Mouse (Mus musculus) stomach, embryonic 14.5 days (tissue): ENCODE measurements around the gene Syt2. TPM values are rescaled to one million over a fixed set of nuclear protein-coding genes. Genes with fewer than 3 reads are reported as not detected.
A peak's percentile ranks its signal among the peaks of the same experiment; 100 is the strongest.

ENCODE experiments used
- ATAC-seq: fragments of 200-750 bp; cut with Nextera tagmentation; 2 replicates; pipeline ENCODE4 v1.8.0; 2017; ENCODE audit warnings: low read depth, moderate TSS enrichment; ENCODE audit not compliant: insufficient number of reproducible peaks, insufficient read depth, low FRiP score
- H3K27ac ChIP-seq: fragments of 300-500 bp; sonication (generic); 2 replicates; pipeline ENCODE4 v1.5.1; 2014; ENCODE audit warnings: mild to moderate bottlenecking, low read length, moderate library complexity, mixed read lengths
- H3K27me3 ChIP-seq: fragments of 300-500 bp; sonication (generic); 2 replicates; pipeline ENCODE4 v1.6.1; 2014; ENCODE audit warnings: low read length, control low read depth, mixed read lengths; ENCODE audit not compliant: control insufficient read depth, insufficient read depth
- H3K36me3 ChIP-seq: fragments of 300-500 bp; sonication (generic); 2 replicates; pipeline ENCODE4 v1.6.1; 2014; ENCODE audit warnings: mild to moderate bottlenecking, control low read depth, low read length, moderate library complexity, mixed read lengths; ENCODE audit not compliant: control insufficient read depth, insufficient read depth
- H3K4me1 ChIP-seq: fragments of 300-500 bp; sonication (generic); 2 replicates; pipeline ENCODE4 v1.6.1; 2014; ENCODE audit warnings: low read length, control low read depth, mixed read lengths; ENCODE audit not compliant: control insufficient read depth, insufficient read depth
- H3K4me2 ChIP-seq: fragments of 300-500 bp; sonication (generic); replicated peaks from 2 replicates; pipeline ENCODE4 v1.6.1; 2014; ENCODE audit warnings: low read depth, low read length, control low read depth
- H3K4me3 ChIP-seq: fragments of 300-500 bp; sonication (generic); 2 replicates; pipeline ENCODE4 v1.5.1; 2014; ENCODE audit warnings: low read depth, low read length, control low read depth
- H3K9ac ChIP-seq: fragments of 300-500 bp; sonication (generic); replicated peaks from 2 replicates; pipeline ENCODE4 v1.6.1; 2014; ENCODE audit warnings: low read depth, mild to moderate bottlenecking, control low read depth, low read length, moderate library complexity, mixed read lengths
- H3K9me3 ChIP-seq: fragments of 300-500 bp; sonication (generic); 2 replicates; pipeline ENCODE4 v1.6.1; 2016; ENCODE audit warnings: low read depth, low read length, control low read depth; ENCODE audit not compliant: control insufficient read depth
- WGBS: fragments of 180-500 bp; shearing (Covaris S2); extraction: QIAGEN DNeasy Blood & Tissue Kit; methylation state at CpG from one replicate; pipeline ENCODE4 v1.1.7; 2014; 5-methylcytosine and 5-hydroxymethylcytosine counted together
- polyA plus RNA-seq: library from polyadenylated mRNA; unstranded; fragments of >200 nt; fragmentation: Nextera tagmentation; extraction: Ambion mirVana; gene quantifications from 2 replicates; pipeline ENCODE4 v1.2.1, GENCODE M21; 2014

Gene Syt2
- polyA plus RNA-seq, 1 experiment from 2014 or later: 3.4 TPM

- ATAC-seq: peak; percentile 78
- WGBS: 67% methylated on average over 7 of the region's 7 CpGs
- no peaks in the 10 kb centered on the region for H3K9me3 ChIP-seq
- H3K4me1 ChIP-seq: no peaks in the 10 kb centered on the region
- no peak overlapping the region for H3K9ac ChIP-seq
- H3K36me3 ChIP-seq: no peaks in the 10 kb centered on the region; the same call in 1 of the 2 replicates
- H3K4me3 ChIP-seq: no peak overlapping the region
- H3K27me3 ChIP-seq: no peaks in the 10 kb centered on the region
- no peak overlapping the region for H3K4me2 ChIP-seq
- 0 out of 2 replicates have a peak overlapping the region, but pooled peaks have one; percentile 1 for H3K27ac ChIP-seq
Measured at GRCm38 (mm10) chr1:134741946-134742661, 95.6 kb downstream of the Syt2 start.

GRCm38 (mm10) chr1:134745648-134746047, 99.2 kb downstream of the Syt2 start:
- Histone ChIP-seq H3K27me3 (no peaks in the 10 kb centered on the region), H3K4me3 (no peak overlapping the region), H3K4me2 (no peak overlapping the region), H3K9ac (no peak overlapping the region), H3K36me3 (no peaks in the 10 kb centered on the region; the same call in 1 of the 2 replicates), H3K9me3 (no peaks in the 10 kb centered on the region), H3K27ac (no peak overlapping the region), H3K4me1 (peaks cover 10% of the 10 kb centered on the region)
- whole genome bisulfite sequencing: 41% methylated on average over 6 of the region's 6 CpGs
- ATAC-seq: no peak

- 26% methylated on average over 23 of the region's 23 CpGs for WGBS
- H3K9ac ChIP-seq: no peak overlapping the region
- no peaks in the 10 kb centered on the region; the same call in 1 of the 2 replicates for H3K36me3 ChIP-seq
- no peak overlapping the region for H3K27ac ChIP-seq
- no peaks in the 10 kb centered on the region for H3K9me3 ChIP-seq
- H3K4me2 ChIP-seq: 0 out of 2 replicates have a peak overlapping the region, but pooled peaks have one; percentile 20
- H3K4me1 ChIP-seq: peaks cover 20% of the 10 kb centered on the region
- no peaks in the 10 kb centered on the region for H3K27me3 ChIP-seq
- no peak overlapping the region for H3K4me3 ChIP-seq
- ATAC-seq: no peak
Measured at GRCm38 (mm10) chr1:134747236-134748174, 101.0 kb downstream of the Syt2 start.

GRCm38 (mm10) chr1:134749889-134750288, 103.4 kb downstream of the Syt2 start:
- Histone ChIP-seq H3K9me3 (no peaks in the 10 kb centered on the region), H3K9ac (no peak overlapping the region), H3K27ac (peak overlapping the region; percentile 52; the same call in 1 of the 2 replicates), H3K36me3 (peaks cover 7% of the 10 kb centered on the region; the same call in 1 of the 2 replicates), H3K4me2 (no peak overlapping the region), H3K4me3 (no peak overlapping the region), H3K4me1 (peaks cover 43% of the 10 kb centered on the region), H3K27me3 (no peaks in the 10 kb centered on the region)
- peak; percentile 34; the same call in 1 of the 2 replicates for ATAC-seq
- WGBS: 45% methylated on average over 7 of the region's 7 CpGs

GRCm38 (mm10) chr1:134752447-134752846, 106.0 kb downstream of the Syt2 start:
- no peak overlapping the region for H3K4me2 ChIP-seq
- peaks cover 52% of the 10 kb centered on the region for H3K4me1 ChIP-seq
- H3K9me3 ChIP-seq: no peaks in the 10 kb centered on the region
- peak overlapping the region; percentile 35; the same call in 1 of the 2 replicates for H3K27ac ChIP-seq
- no peaks in the 10 kb centered on the region for H3K27me3 ChIP-seq
- ATAC-seq: no peak
- no peak overlapping the region for H3K4me3 ChIP-seq
- H3K36me3 ChIP-seq: peaks cover 7% of the 10 kb centered on the region; the same call in 1 of the 2 replicates
- no peak overlapping the region for H3K9ac ChIP-seq
- 76% methylated on average over 5 of the region's 5 CpGs for WGBS

- Histone ChIP-seq H3K4me2 (no peak overlapping the region), H3K27me3 (no peaks in the 10 kb centered on the region), H3K27ac (peak overlapping the region; percentile 71), H3K4me1 (peaks cover 52% of the 10 kb centered on the region), H3K9ac (no peak overlapping the region), H3K4me3 (no peak overlapping the region), H3K36me3 (peaks cover 7% of the 10 kb centered on the region; the same call in 1 of the 2 replicates), H3K9me3 (no peaks in the 10 kb centered on the region)
- no peak; the same call in 1 of the 2 replicates for ATAC-seq
- 50% methylated on average over 13 of the region's 13 CpGs for WGBS
Measured at GRCm38 (mm10) chr1:134753751-134754630, 107.5 kb downstream of the Syt2 start.

GRCm38 (mm10) chr1:134754818-134755217, 108.3 kb downstream of the Syt2 start:
- 53% methylated on average over 10 of the region's 10 CpGs for WGBS
- H3K4me3 ChIP-seq: no peak overlapping the region
- H3K27me3 ChIP-seq: no peaks in the 10 kb centered on the region
- no peak overlapping the region for H3K9ac ChIP-seq
- no peak overlapping the region for H3K4me2 ChIP-seq
- no peak for ATAC-seq
- H3K9me3 ChIP-seq: no peaks in the 10 kb centered on the region
- peak overlapping the region; percentile 71 for H3K27ac ChIP-seq
- peaks cover 13% of the 10 kb centered on the region for H3K36me3 ChIP-seq
- peaks cover 52% of the 10 kb centered on the region for H3K4me1 ChIP-seq
